Comparison of ENCODE assay signal across 15 mouse cellular contexts in the genomic region with DNA sequence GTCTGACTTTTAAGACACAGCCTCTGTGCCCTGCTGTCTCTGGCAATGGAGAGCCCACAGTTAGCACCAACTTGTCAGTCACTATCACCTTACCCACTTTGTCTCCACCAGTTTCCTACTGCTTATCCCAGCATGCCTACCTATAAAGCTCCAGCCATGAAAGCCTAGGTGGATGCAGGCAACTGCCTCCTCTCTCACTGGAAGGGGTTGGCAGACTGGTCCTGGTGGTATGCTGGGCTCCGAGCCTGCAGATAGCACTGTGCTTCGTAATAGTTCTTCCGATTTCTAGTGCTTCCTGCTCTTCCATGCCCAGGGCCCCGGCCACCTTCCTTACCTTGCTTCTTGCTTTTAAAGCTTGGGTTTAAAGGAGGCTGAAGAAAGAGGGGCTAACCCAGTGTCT. TPM values are rescaled to one million over a fixed set of nuclear protein-coding genes. Genes with fewer than 3 reads are reported as not detected.
"Had no signal": no experiment of that assay in that cellular context is flagged by ENCODE, and none has a peak within 500 bp of the region (broad histone marks: within the 10 kb centered on the region; RNA-seq: fewer than 3 reads in every experiment).

No protein-coding gene starts in this region.

- H3K4me1 ChIP-seq: limb, embryonic 15.5 days had no signal

- H3K9ac ChIP-seq: limb, embryonic 15.5 days; liver, embryonic 14.5 days; liver, postnatal 0 days; lung, embryonic 14.5 days had no signal

- DNase-seq: kidney, postnatal 25 days; layer of hippocampus, adult 9-11 months; liver, postnatal 0 days; lung, embryonic 14.5 days; midbrain, embryonic 14.5 days; thymus, adult 18-20 months; thymus, postnatal 36 days had no signal

- H3K27ac ChIP-seq: kidney, postnatal 0 days; layer of hippocampus, adult 2 months; limb, embryonic 15.5 days; liver, embryonic 14.5 days; macrophage had no signal

- H3K4me3 ChIP-seq: layer of hippocampus, adult 2 months; limb, embryonic 15.5 days had no signal

- ATAC-seq: liver, postnatal 0 days; lung, postnatal 0 days had no signal

- H3K4me2 ChIP-seq: limb, embryonic 15.5 days; liver, embryonic 11.5 days; lung, embryonic 14.5 days had no signal

- H3K27me3 ChIP-seq: limb, embryonic 15.5 days had no signal

- H3K9me3 ChIP-seq: limb, embryonic 15.5 days had no signal

RNA-seq across cellular contexts. Expression of a gene that starts 26.0 kb away (rescaled TPM):
- total RNA-seq: megakaryocyte, adult 5-6 weeks had no signal
- polyA plus RNA-seq: macrophage had no signal
